Mouse (Mus musculus) lung, embryonic 16.5 days (tissue): ENCODE data around the gene Gm9040. TPM values are rescaled to one million over a fixed set of nuclear protein-coding genes. Genes with fewer than 3 reads are reported as not detected.
"Not testable (repeated sequence)": the region's sequence is repeated elsewhere in the genome, so short reads cannot be mapped to it uniquely, and the experiment has no call there.

Source experiments
- ATAC-seq: fragments of 200-750 bp; cut with Nextera tagmentation; 2 replicates; pipeline ENCODE4 v1.8.0; 2017; ENCODE audit warnings: low read depth, mild to moderate bottlenecking, moderate library complexity
- H3K27ac ChIP-seq: fragments of 300-500 bp; sonication (generic); 2 replicates; pipeline ENCODE4 v1.5.1; 2014; ENCODE audit warnings: mild to moderate bottlenecking, control low read depth, low read length
- H3K27me3 ChIP-seq: fragments of 300-500 bp; sonication (generic); 2 replicates; pipeline ENCODE4 v1.6.1; 2014; ENCODE audit warnings: low read depth, low read length, mixed read lengths; ENCODE audit not compliant: control insufficient read depth, insufficient read depth
- H3K36me3 ChIP-seq: fragments of 300-500 bp; sonication (generic); 2 replicates; pipeline ENCODE4 v1.6.1; 2014; ENCODE audit warnings: low read length; ENCODE audit not compliant: control insufficient read depth, insufficient read depth
- H3K4me1 ChIP-seq: fragments of 300-500 bp; sonication (generic); replicated peaks from 2 replicates; pipeline ENCODE4 v1.6.1; 2014; ENCODE audit warnings: low read length, mixed read lengths; ENCODE audit not compliant: control insufficient read depth, insufficient read depth
- H3K4me2 ChIP-seq: fragments of 300-500 bp; sonication (generic); 2 replicates; pipeline ENCODE4 v1.6.1; 2014; ENCODE audit warnings: low read depth, low read length, control low read depth
- H3K4me3 ChIP-seq: fragments of 300-500 bp; sonication (generic); 2 replicates; pipeline ENCODE4 v1.5.1; 2014; ENCODE audit warnings: mild to moderate bottlenecking, low read length, control low read depth
- H3K9ac ChIP-seq: fragments of 300-500 bp; sonication (generic); 2 replicates; pipeline ENCODE4 v1.6.1; 2014; ENCODE audit warnings: low read length, control low read depth
- H3K9me3 ChIP-seq: fragments of 300-500 bp; sonication (generic); 2 replicates; pipeline ENCODE4 v1.6.1; 2016; ENCODE audit warnings: low read length; ENCODE audit not compliant: control insufficient read depth
- WGBS: fragments of 180-500 bp; shearing (Covaris S2); extraction: QIAGEN DNeasy Blood & Tissue Kit; methylation state at CpG from one replicate; pipeline ENCODE4 v1.1.7; 2014; 5-methylcytosine and 5-hydroxymethylcytosine counted together
- polyA plus RNA-seq: library from polyadenylated mRNA; unstranded; fragments of >200 nt; fragmentation: Nextera tagmentation; extraction: Ambion mirVana; gene quantifications from 2 replicates; pipeline ENCODE4 v1.2.1, GENCODE M21; 2015

Gm9040 gene
- polyA plus RNA-seq = not detected in 2 replicates

- not testable (repeated sequence) for H3K27me3 ChIP-seq, ATAC-seq, H3K36me3 ChIP-seq, H3K27ac ChIP-seq, H3K4me1 ChIP-seq, H3K9ac ChIP-seq, H3K4me2 ChIP-seq, H3K9me3 ChIP-seq, H3K4me3 ChIP-seq
- no CpG with 5 or more reads among the region's 11 CpGs for WGBS
These were observed at the start of gene Gm9040 for GRCm38 (mm10) chr10:118326869-118327268. Gene Gm9040 (minus strand): TSS chr10:118326969.

GRCm38 (mm10) chr10:118370443-118370842 is 43.7 kb upstream of the Gm9040 start:
- 3% methylated on average over 10 of the region's 10 CpGs for WGBS
- H3K9me3 ChIP-seq = no peaks in the 10 kb centered on the region
- H3K36me3 ChIP-seq = no peaks in the 10 kb centered on the region
- no peaks in the 10 kb centered on the region for H3K4me1 ChIP-seq
- no peak overlapping the region for H3K9ac ChIP-seq
- H3K27me3 ChIP-seq = no peaks in the 10 kb centered on the region
- no peak overlapping the region for H3K4me3 ChIP-seq
- ATAC-seq = peak; percentile 91
- H3K27ac ChIP-seq = no peak overlapping the region
- H3K4me2 ChIP-seq = peak overlapping the region; percentile 44

GRCm38 (mm10) chr10:118369518-118369917 is 42.7 kb upstream of the Gm9040 start:
- Histone ChIP-seq H3K27me3 (no peaks in the 10 kb centered on the region), H3K4me1 (no peaks in the 10 kb centered on the region), H3K9ac (no peak overlapping the region), H3K36me3 (no peaks in the 10 kb centered on the region), H3K9me3 (no peaks in the 10 kb centered on the region), H3K4me2 (no peak overlapping the region), H3K4me3 (no peak overlapping the region), H3K27ac (no peak overlapping the region)
- no peak for ATAC-seq
- WGBS = 91% methylated on average over 9 of the region's 9 CpGs

GRCm38 (mm10) chr10:118354005-118354404 is 27.2 kb upstream of the Gm9040 start, which contains the start of gene Gm9049:
Gene Gm9049 (minus strand): TSS chr10:118354105.
- H3K27me3 ChIP-seq, H3K9ac ChIP-seq, H3K4me3 ChIP-seq, ATAC-seq, H3K9me3 ChIP-seq, H3K27ac ChIP-seq, H3K4me2 ChIP-seq, H3K4me1 ChIP-seq, H3K36me3 ChIP-seq: not testable (repeated sequence)
- WGBS = no CpG with 5 or more reads among the region's 11 CpGs

GRCm38 (mm10) chr10:118348579-118348978 is 21.8 kb upstream of the Gm9040 start, which contains the start of gene Gm9048:
Gene Gm9048 (minus strand): TSS chr10:118348679.
- H3K27ac ChIP-seq, H3K36me3 ChIP-seq, ATAC-seq, H3K4me3 ChIP-seq, H3K4me2 ChIP-seq, H3K4me1 ChIP-seq, H3K9me3 ChIP-seq, H3K9ac ChIP-seq, H3K27me3 ChIP-seq: not testable (repeated sequence)
- no CpG with 5 or more reads among the region's 14 CpGs for WGBS

- H3K9ac ChIP-seq, H3K36me3 ChIP-seq: not testable (repeated sequence)
These were observed 16.4 kb upstream of the Gm9040 start, which contains the start of gene Gm9046 for GRCm38 (mm10) chr10:118343155-118343554. Gene Gm9046 (minus strand): TSS chr10:118343255.

GRCm38 (mm10) chr10:118337731-118338130 is 11.0 kb upstream of the Gm9040 start, which contains the start of gene Gm9045:
Gene Gm9045 (minus strand): TSS chr10:118337831.
- not testable (repeated sequence) for H3K4me3 ChIP-seq, H3K27me3 ChIP-seq, H3K9ac ChIP-seq, H3K4me2 ChIP-seq, H3K27ac ChIP-seq, H3K36me3 ChIP-seq, H3K9me3 ChIP-seq, ATAC-seq, H3K4me1 ChIP-seq
- WGBS = no CpG with 5 or more reads among the region's 14 CpGs

More at GRCm38 (mm10) chr10:118343155-118343554, 16.4 kb upstream of the Gm9040 start, which contains the start of gene Gm9046:
- not testable (repeated sequence) for H3K27me3 ChIP-seq, H3K27ac ChIP-seq, H3K9me3 ChIP-seq, H3K4me1 ChIP-seq, H3K4me3 ChIP-seq, H3K4me2 ChIP-seq, ATAC-seq
- no CpG with 5 or more reads among the region's 14 CpGs for WGBS

GRCm38 (mm10) chr10:118332308-118332707 is 5.5 kb upstream of the Gm9040 start, which contains the start of gene Gm9044:
Gene Gm9044 (minus strand): TSS chr10:118332408.
- H3K9ac ChIP-seq, ATAC-seq, H3K27ac ChIP-seq, H3K4me1 ChIP-seq, H3K27me3 ChIP-seq, H3K9me3 ChIP-seq, H3K36me3 ChIP-seq, H3K4me3 ChIP-seq, H3K4me2 ChIP-seq: not testable (repeated sequence)
- no CpG with 5 or more reads among the region's 14 CpGs for WGBS

GRCm38 (mm10) chr10:118319024-118319423 is 7.7 kb downstream of the Gm9040 start:
- H3K27ac ChIP-seq = no peak overlapping the region
- no peak overlapping the region for H3K4me2 ChIP-seq
- H3K9me3 ChIP-seq = no peaks in the 10 kb centered on the region
- 75% methylated on average over 8 of the region's 8 CpGs for WGBS
- no peaks in the 10 kb centered on the region for H3K4me1 ChIP-seq
- no peak for ATAC-seq
- no peaks in the 10 kb centered on the region for H3K36me3 ChIP-seq
- H3K9ac ChIP-seq = no peak overlapping the region
- H3K4me3 ChIP-seq = no peak overlapping the region
- no peaks in the 10 kb centered on the region for H3K27me3 ChIP-seq

- 37% methylated on average over 2 of the region's 2 CpGs for WGBS
- H3K36me3 ChIP-seq, H3K27ac ChIP-seq, H3K4me3 ChIP-seq, H3K9ac ChIP-seq, H3K9me3 ChIP-seq, H3K27me3 ChIP-seq, H3K4me1 ChIP-seq, H3K4me2 ChIP-seq: not testable (repeated sequence)
- peak; percentile 36; the same call in 1 of the 2 replicates for ATAC-seq
These were observed 24.6 kb downstream of the Gm9040 start for GRCm38 (mm10) chr10:118302133-118302532.
